Mouse (Mus musculus): Measurements from ENCODE around the gene Notch4. TPM values are rescaled to one million over a fixed set of nuclear protein-coding genes. Genes with fewer than 3 reads are reported as not detected.

Gene Notch4
- polyA plus RNA-seq, 1 experiment from 2014 or later = 10.6 TPM

DNA sequence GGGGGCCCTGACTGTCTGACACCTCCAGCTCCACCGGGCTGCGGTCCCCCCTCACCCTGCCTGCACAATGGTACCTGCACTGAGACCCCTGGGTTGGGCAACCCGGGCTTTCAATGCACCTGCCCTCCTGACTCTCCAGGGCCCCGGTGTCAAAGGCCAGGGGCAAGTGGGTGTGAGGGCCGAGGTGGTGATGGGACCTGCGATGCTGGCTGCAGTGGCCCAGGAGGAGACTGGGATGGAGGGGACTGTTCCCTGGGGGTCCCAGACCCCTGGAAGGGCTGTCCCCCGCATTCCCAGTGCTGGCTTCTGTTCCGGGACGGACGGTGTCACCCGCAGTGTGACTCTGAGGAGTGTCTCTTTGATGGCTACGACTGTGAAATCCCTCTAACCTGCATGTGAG is 18.5 kb downstream of the Notch4 start:
- H3K36me3 ChIP-seq (ENCODE audit: insufficient read depth, low read length) = no peaks in the 10 kb centered on the region
- H3K4me3 ChIP-seq (replicated peaks; ENCODE audit: low read depth, low read length) = no peak overlapping the region
- 82% methylated on average over 12 of the region's 12 CpGs for WGBS
- no peak overlapping the region for H3K27ac ChIP-seq
- no peak overlapping the region for H3K9ac ChIP-seq (ENCODE audit: low read depth, low read length)
- TF ChIP-seq CTCF (IDR thresholded peaks at IDR 0.05; ENCODE audit: low read depth) = no peak
- DNase-seq (ENCODE audit: low spot score) (no peak), ATAC-seq (replicated peaks; ENCODE audit: low FRiP score, low read depth) (no peak)
- H3K4me2 ChIP-seq (ENCODE audit: low read length) = no peak overlapping the region
- no peaks in the 10 kb centered on the region for H3K27me3 ChIP-seq (ENCODE audit: insufficient read depth, low read length)
- no peaks in the 10 kb centered on the region for H3K9me3 ChIP-seq (replicated peaks; ENCODE audit: low read length)
- H3K4me1 ChIP-seq (replicated peaks; ENCODE audit: insufficient read depth, low read length) = peaks cover 4% of the 10 kb centered on the region

DNA sequence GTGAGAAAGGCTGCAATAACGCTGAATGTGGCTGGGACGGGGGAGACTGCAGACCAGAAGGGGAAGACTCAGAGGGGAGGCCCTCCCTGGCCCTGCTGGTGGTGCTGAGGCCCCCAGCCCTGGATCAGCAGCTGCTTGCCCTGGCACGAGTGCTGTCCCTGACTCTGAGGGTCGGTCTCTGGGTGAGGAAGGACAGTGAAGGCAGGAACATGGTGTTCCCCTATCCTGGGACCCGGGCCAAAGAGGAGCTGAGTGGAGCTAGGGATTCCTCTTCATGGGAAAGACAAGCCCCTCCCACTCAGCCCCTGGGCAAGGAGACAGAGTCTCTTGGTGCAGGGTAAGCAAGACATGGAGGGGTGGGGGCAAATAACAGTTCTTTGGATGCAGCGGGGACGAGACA is 19.3 kb downstream of the Notch4 start:
- Histone ChIP-seq H3K4me3 (replicated peaks; ENCODE audit: low read depth, low read length) (no peak overlapping the region), H3K27me3 (ENCODE audit: insufficient read depth, low read length) (no peaks in the 10 kb centered on the region), H3K4me1 (replicated peaks; ENCODE audit: insufficient read depth, low read length) (peaks cover 9% of the 10 kb centered on the region), H3K36me3 (ENCODE audit: insufficient read depth, low read length) (no peaks in the 10 kb centered on the region), H3K27ac (no peak overlapping the region), H3K4me2 (ENCODE audit: low read length) (no peak overlapping the region), H3K9ac (ENCODE audit: low read depth, low read length) (no peak overlapping the region), H3K9me3 (replicated peaks; ENCODE audit: low read length) (no peaks in the 10 kb centered on the region)
- DNase-seq (ENCODE audit: low spot score) = no peak
- no peak for ATAC-seq (replicated peaks; ENCODE audit: low FRiP score, low read depth)
- 60% methylated on average over 7 of the region's 7 CpGs for WGBS
- TF ChIP-seq CTCF (IDR thresholded peaks at IDR 0.05; ENCODE audit: low read depth) = no peak

DNA sequence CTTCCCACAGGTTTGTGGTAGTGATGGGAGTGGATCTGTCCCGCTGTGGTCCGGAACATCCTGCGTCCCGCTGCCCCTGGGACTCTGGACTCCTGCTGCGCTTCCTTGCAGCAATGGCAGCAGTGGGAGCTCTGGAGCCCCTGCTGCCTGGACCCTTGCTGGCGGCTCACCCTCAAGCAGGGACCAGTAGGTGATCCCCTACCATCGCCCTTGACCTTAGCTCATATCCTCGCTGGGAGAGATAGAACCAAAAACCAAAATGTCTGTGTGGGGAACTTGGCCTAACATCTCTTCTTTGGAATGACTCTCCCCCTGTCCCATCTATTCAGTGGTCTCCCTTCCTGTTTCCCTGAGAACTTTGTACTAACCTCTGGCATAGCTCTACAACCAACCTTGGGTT is 19.8 kb downstream of the Notch4 start:
- TF ChIP-seq CTCF (IDR thresholded peaks at IDR 0.05; ENCODE audit: low read depth) = no peak
- Histone ChIP-seq H3K4me3 (replicated peaks; ENCODE audit: low read depth, low read length) (no peak overlapping the region), H3K27ac (no peak overlapping the region), H3K4me2 (ENCODE audit: low read length) (no peak overlapping the region), H3K27me3 (ENCODE audit: insufficient read depth, low read length) (no peaks in the 10 kb centered on the region), H3K9ac (ENCODE audit: low read depth, low read length) (no peak overlapping the region), H3K9me3 (replicated peaks; ENCODE audit: low read length) (no peaks in the 10 kb centered on the region), H3K36me3 (ENCODE audit: insufficient read depth, low read length) (no peaks in the 10 kb centered on the region), H3K4me1 (replicated peaks; ENCODE audit: insufficient read depth, low read length) (peaks cover 13% of the 10 kb centered on the region)
- WGBS = 89% methylated on average over 8 of the region's 8 CpGs
- ATAC-seq (replicated peaks; ENCODE audit: low FRiP score, low read depth) (no peak), DNase-seq (ENCODE audit: low spot score) (no peak)

DNA sequence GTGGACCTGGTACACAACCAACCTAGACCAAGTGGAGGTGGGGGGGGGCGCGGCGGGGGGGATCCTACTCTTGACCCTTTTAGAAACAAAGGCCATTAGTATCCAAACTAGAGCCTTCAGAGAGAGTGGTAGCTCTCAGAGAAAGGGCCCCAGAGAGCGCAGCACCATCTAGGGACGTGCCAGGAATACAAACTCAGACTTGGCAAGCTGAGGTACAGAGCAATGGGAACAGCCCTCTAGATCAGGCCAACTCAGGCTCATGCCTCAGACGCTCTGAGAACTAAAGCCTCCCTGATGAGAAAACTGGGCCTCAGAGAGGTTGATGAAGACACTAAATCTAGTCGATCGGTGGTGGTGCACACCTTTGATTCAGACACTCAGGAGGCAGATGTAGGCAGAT is 21.1 kb downstream of the Notch4 start:
- no peak for ATAC-seq (replicated peaks; ENCODE audit: low FRiP score, low read depth)
- Histone ChIP-seq H3K4me3 (replicated peaks; ENCODE audit: low read depth, low read length) (no peak overlapping the region), H3K4me2 (ENCODE audit: low read length) (no peak overlapping the region), H3K9me3 (replicated peaks; ENCODE audit: low read length) (no peaks in the 10 kb centered on the region), H3K27ac (no peak overlapping the region), H3K36me3 (ENCODE audit: insufficient read depth, low read length) (no peaks in the 10 kb centered on the region), H3K4me1 (replicated peaks; ENCODE audit: insufficient read depth, low read length) (peaks cover 26% of the 10 kb centered on the region), H3K27me3 (ENCODE audit: insufficient read depth, low read length) (no peaks in the 10 kb centered on the region), H3K9ac (ENCODE audit: low read depth, low read length) (no peak overlapping the region)
- no peak for TF ChIP-seq CTCF (IDR thresholded peaks at IDR 0.05; ENCODE audit: low read depth)
- DNase-seq (ENCODE audit: low spot score) = no peak
- 87% methylated on average over 8 of the region's 8 CpGs for WGBS

DNA sequence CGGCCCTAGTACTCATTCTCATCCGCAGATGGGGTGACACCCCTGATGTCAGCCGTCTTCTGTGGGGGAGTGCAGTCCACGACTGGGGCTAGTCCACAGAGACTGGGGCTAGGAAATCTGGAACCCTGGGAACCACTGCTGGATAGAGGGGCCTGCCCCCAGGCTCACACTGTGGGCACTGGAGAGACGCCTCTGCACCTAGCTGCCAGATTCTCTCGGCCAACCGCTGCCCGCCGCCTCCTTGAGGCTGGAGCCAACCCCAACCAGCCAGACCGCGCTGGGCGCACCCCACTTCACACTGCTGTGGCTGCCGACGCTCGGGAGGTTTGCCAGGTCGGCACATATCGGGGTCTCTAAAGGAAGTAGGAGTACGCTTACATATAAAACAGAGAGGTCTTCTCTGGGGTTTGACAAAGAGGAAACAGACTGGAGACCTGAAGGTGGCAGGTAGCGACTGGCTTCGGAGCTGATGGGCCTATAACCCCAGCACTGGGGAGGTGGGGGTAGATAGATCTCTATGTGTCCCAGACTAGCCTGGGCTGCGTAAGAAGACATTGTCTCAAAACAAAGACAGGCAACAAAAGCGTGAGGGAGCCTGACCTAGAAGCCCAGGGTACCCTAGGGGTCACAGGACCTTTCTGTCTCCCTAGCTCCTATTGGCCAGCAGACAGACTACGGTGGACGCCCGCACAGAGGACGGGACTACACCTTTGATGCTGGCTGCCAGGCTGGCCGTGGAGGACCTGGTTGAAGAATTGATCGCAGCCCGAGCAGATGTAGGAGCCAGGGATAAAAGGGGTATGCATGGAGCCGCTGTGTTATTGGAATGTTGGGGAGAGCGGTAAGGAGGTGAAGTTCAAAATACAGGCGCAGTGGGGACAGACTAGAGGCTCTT is 22.1 kb downstream of the Notch4 start:
- Histone ChIP-seq H3K36me3 (ENCODE audit: insufficient read depth, low read length) (no peaks in the 10 kb centered on the region), H3K9ac (ENCODE audit: low read depth, low read length) (peak overlapping the region; percentile 85; the same call in 1 of the 2 replicates), H3K27ac (peak overlapping the region; percentile 89; the same call in 1 of the 2 replicates), H3K4me3 (replicated peaks; ENCODE audit: low read depth, low read length) (peak overlapping the region; percentile 74), H3K9me3 (replicated peaks; ENCODE audit: low read length) (no peaks in the 10 kb centered on the region), H3K4me2 (ENCODE audit: low read length) (peak overlapping the region; percentile 98), H3K4me1 (replicated peaks; ENCODE audit: insufficient read depth, low read length) (peaks cover 36% of the 10 kb centered on the region), H3K27me3 (ENCODE audit: insufficient read depth, low read length) (no peaks in the 10 kb centered on the region)
- no peak for TF ChIP-seq CTCF (IDR thresholded peaks at IDR 0.05; ENCODE audit: low read depth)
- DNase-seq (ENCODE audit: low spot score) (no peak), ATAC-seq (replicated peaks; ENCODE audit: low FRiP score, low read depth) (no peak)
- WGBS = 24% methylated on average over 32 of the region's 32 CpGs

DNA sequence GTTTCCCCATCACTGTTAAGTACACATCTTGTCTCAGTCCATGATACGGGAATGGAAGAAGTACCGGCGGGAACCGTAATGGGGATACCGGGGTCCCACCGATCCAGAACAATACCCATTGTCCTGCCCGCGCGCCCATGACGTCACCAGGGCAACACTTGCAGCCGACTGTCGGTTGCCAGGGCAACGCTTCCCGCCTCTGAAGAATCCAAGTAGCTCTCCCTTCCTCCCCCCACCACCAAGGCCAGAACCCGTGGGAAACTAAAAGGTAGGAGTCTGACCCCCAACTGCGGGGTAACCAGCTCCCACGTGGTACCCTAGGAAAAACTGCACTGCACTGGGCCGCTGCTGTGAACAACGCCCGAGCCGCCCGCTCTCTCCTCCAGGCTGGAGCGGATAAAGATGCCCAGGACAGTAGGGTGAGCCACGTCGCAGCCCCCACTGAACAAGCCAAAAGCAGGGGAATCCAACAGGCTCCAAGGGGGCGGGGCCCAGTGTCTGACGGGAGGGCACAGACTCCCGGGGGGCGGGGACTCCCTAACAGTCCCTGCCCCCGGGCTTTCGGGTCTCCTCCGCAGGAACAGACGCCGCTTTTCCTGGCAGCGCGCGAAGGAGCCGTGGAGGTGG is 22.8 kb downstream of the Notch4 start:
- H3K9ac ChIP-seq (ENCODE audit: low read depth, low read length) = peak overlapping the region; percentile 85
- no peak for TF ChIP-seq CTCF (IDR thresholded peaks at IDR 0.05; ENCODE audit: low read depth)
- ATAC-seq (replicated peaks; ENCODE audit: low FRiP score, low read depth) (peak; percentile 57), DNase-seq (ENCODE audit: low spot score) (peak; percentile 96)
- H3K4me1 ChIP-seq (replicated peaks; ENCODE audit: insufficient read depth, low read length) = peaks cover 43% of the 10 kb centered on the region
- no peaks in the 10 kb centered on the region for H3K36me3 ChIP-seq (ENCODE audit: insufficient read depth, low read length)
- peak overlapping the region; percentile 89 for H3K27ac ChIP-seq
- peak overlapping the region; percentile 98 for H3K4me2 ChIP-seq (ENCODE audit: low read length)
- no peaks in the 10 kb centered on the region for H3K27me3 ChIP-seq (ENCODE audit: insufficient read depth, low read length)
- peak overlapping the region; percentile 74 for H3K4me3 ChIP-seq (replicated peaks; ENCODE audit: low read depth, low read length)
- no peaks in the 10 kb centered on the region for H3K9me3 ChIP-seq (replicated peaks; ENCODE audit: low read length)
- WGBS = under 1% methylated on average over 38 of the region's 38 CpGs

All from kidney, postnatal 0 days (tissue).